Mouse (Mus musculus) brown adipose tissue, adult 24 weeks (tissue): Measurements from ENCODE around the gene Apobec3. TPM values are rescaled to one million over a fixed set of nuclear protein-coding genes. Genes with fewer than 3 reads are reported as not detected.
"Not testable (repeated sequence)": the region's sequence is repeated elsewhere in the genome, so short reads cannot be mapped to it uniquely, and the experiment has no call there.

Experiments
- H3K27ac ChIP-seq: fragments of 200-500 bp; replicated peaks from 2 replicates; pipeline ENCODE4 v1.5.1; 2012; ENCODE audit warnings: low read depth, mild to moderate bottlenecking, low read length
- H3K4me1 ChIP-seq: fragments of 200-500 bp; 2 replicates; pipeline ENCODE4 v1.6.1; 2012; ENCODE audit warnings: low read length, mixed read lengths; ENCODE audit not compliant: control insufficient read depth, insufficient read depth, insufficient read length
- H3K4me3 ChIP-seq: fragments of 200-500 bp; 2 replicates; pipeline ENCODE4 v1.5.1; 2012; ENCODE audit warnings: low read depth, mild to moderate bottlenecking, low read length, moderate library complexity; ENCODE audit not compliant: insufficient read depth
- polyA plus RNA-seq: library from polyadenylated mRNA; stranded (reverse); fragments of >200 nt; gene quantifications from 2 replicates; pipeline ENCODE4 v1.2.4, GENCODE M21; 2012; ENCODE audit not compliant: missing spikeins, insufficient read depth, insufficient read length

The Apobec3 gene
- polyA plus RNA-seq, 1 experiment: 5.3 TPM

DNA sequence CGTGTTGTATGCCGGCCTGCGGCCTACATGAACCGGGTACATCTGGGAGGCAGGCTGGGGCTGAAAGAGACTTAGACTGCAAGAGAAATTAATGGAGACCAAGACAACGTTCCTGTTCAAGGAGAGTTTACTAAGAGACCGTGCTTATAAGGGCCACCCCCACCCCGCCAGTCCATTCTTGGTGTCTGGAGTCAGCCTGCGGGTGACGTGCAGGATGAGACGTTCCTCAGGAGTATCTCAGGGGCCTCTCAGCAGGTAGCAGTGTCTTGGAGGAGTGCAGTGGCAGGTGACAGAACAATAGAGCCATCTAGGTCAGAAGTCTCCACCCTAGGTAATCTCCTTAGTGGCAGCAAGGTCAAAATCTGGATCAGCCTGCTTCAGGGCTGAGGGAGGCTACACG lies 13.2 kb downstream of the Apobec3 start:
- not testable (repeated sequence) for H3K4me3 ChIP-seq, H3K27ac ChIP-seq, H3K4me1 ChIP-seq

GRCm38 (mm10) chr15:79905211-79905610 lies 13.8 kb downstream of the Apobec3 start:
- Histone ChIP-seq H3K4me3 (no peak overlapping the region), H3K4me1 (no peaks in the 10 kb centered on the region), H3K27ac (no peak overlapping the region)

- H3K27ac ChIP-seq: no peak overlapping the region
- H3K4me1 ChIP-seq: no peaks in the 10 kb centered on the region
- H3K4me3 ChIP-seq: no peak overlapping the region
Measured at GRCm38 (mm10) chr15:79906855-79907254, 15.4 kb downstream of the Apobec3 start.

DNA sequence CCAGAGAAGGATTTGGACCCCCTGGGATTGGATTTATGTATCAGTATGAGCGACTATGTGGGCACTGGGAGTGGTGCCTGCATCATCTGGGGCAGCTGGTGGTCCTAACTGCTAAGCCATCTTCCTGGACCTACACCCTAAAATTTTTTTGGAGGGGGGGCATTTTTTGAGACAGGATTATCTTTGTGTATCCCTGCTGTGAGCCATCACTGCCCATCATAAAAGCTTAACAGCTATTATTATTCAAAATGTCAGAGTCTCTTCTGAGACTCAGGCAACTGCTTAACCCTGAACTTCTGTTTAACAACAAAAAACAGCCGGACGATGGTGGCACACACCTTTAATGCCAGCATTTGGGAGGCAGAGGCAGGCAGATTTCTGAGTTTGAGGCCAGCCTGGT lies 17.5 kb downstream of the Apobec3 start:
- H3K4me3 ChIP-seq, H3K4me1 ChIP-seq, H3K27ac ChIP-seq: not testable (repeated sequence)

DNA sequence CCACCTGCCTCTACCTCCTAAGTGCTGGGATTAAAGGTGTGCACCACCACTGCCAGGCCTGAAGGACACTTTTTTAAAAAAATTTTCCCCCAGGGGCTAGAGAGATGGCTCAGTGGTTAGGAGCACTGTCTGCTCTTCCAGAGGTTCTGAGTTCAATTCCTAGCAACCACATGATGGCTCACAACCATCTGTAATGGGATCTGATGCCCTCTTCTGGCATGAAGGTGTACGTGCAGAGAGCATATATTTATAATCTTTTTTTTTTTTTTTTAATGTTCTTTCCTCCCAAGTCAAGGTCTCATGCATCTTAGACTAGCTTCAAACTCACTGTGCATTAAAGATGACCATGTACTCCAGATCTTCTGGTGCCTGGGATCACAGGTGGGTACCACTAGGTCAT lies 19.4 kb downstream of the Apobec3 start:
- H3K27ac ChIP-seq, H3K4me1 ChIP-seq, H3K4me3 ChIP-seq: not testable (repeated sequence)

DNA sequence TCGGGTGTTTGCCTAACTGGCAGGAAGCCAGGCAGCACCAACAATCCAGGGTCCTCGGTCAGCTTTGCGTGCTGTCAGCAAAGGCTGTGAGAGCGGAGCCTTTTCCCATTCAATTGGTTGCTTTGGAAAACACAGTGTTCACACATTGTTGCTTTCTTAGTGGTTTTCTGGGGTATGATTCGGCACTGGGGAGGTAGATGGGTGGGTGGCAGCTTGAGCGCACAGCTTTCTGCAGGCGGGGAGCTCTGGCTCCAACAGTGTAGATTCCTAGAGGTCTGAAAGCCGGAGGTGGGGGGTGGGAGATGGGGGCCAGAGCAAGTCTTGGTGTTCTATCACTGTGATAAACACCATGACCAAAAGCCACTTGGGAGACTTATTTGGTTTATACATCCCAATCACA lies 19.9 kb downstream of the Apobec3 start:
- no peaks in the 10 kb centered on the region for H3K4me1 ChIP-seq
- no peak overlapping the region for H3K27ac ChIP-seq
- no peak overlapping the region for H3K4me3 ChIP-seq

DNA sequence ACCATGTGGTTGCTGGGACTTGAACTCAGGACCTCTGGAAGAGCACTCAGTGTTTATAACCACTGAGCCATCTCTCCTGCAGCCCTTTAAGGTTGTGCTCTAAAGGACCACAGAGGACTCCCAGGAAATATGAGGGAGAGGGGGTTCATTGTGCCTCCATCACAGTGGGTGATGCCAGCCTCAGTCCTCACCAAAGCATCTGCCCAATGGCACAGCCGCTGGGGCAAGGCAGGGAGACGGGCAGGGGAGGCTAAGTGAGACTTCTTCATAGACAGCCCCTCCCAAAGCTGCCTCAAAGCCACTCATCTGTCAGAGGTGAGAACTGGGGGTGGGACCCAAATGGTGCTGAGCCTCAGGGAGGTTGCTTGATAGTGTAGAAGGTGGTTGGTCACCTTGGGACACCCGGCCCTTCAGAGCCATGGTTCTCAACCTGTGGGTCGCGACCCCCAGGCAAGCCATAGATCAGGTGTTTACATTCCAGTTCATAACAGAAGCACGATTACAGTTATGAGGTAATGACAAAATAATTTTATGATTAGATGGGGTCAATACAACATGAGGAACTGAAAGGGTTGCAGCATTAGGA lies 22.4 kb downstream of the Apobec3 start:
- Histone ChIP-seq H3K4me3 (no peak overlapping the region), H3K27ac (no peak overlapping the region)

GRCm38 (mm10) chr15:79914357-79914756 lies 22.9 kb downstream of the Apobec3 start:
- Histone ChIP-seq H3K27ac (no peak overlapping the region), H3K4me1 (no peaks in the 10 kb centered on the region), H3K4me3 (no peak overlapping the region)

More for the DNA sequence above, 22.4 kb downstream of the Apobec3 start:
- no peaks in the 10 kb centered on the region for H3K4me1 ChIP-seq

GRCm38 (mm10) chr15:79916150-79916549 lies 24.7 kb downstream of the Apobec3 start:
- Histone ChIP-seq H3K27ac (no peak overlapping the region), H3K4me1 (no peaks in the 10 kb centered on the region), H3K4me3 (no peak overlapping the region)

- no peak overlapping the region for H3K27ac ChIP-seq
- no peaks in the 10 kb centered on the region for H3K4me1 ChIP-seq
- no peak overlapping the region for H3K4me3 ChIP-seq
Measured at GRCm38 (mm10) chr15:79917111-79917720, 25.8 kb downstream of the Apobec3 start.

DNA sequence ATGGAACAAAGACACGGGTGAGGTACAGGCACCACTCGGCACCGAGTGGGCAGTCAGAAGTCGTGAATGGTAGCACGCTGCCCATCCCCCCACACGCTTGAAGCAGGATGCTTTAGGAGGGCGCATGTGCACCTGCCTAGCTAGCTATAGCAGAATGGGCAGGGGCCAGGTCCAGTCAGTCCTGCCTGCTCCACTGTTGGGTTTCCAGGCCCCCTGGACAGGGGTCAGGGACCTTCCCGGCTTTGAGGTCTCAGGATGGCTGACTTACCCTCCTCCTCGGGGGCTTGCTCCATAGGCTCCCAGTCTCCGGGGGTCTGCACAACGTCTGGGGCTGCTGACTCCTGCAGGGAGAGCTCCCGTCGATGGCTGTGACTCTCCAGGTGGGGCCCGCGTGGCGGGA lies 27.0 kb downstream of the Apobec3 start:
- no peak overlapping the region for H3K27ac ChIP-seq
- no peaks in the 10 kb centered on the region for H3K4me1 ChIP-seq
- no peak overlapping the region for H3K4me3 ChIP-seq

GRCm38 (mm10) chr15:79919787-79920186 lies 28.3 kb downstream of the Apobec3 start:
- H3K27ac ChIP-seq: no peak overlapping the region
- no peaks in the 10 kb centered on the region for H3K4me1 ChIP-seq
- H3K4me3 ChIP-seq: no peak overlapping the region

DNA sequence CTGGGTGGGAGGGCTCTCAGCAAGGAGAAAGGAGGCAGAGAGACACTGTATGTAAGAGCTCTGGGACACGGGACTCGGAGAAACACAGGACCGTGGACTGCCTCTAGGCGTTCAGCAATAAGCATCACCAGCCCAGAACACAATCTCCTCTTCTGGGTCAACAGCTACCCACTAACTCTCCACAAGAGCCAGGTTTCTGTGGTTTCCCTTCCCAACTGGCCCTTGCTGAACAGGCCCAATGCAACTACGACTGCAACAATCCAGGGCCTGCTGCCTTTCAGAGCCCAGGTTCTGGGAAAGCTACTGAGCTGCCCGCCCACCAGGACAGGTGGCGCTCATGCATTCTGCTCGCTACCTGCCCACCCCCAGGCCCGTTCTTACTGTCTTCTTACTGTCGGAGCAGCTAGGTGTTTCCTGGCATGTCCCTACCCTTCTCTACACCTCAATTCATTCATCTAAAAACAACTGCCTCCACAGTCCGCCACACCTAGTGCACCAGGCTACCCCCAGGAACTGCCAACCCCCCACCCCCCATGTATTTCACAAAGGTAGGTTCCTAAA lies 35.5 kb downstream of the Apobec3 start:
- Histone ChIP-seq H3K27ac (no peak overlapping the region), H3K4me1 (peaks cover 6% of the 10 kb centered on the region; the same call in 1 of the 2 replicates), H3K4me3 (peak overlapping the region; percentile 78; the same call in 1 of the 2 replicates)

DNA sequence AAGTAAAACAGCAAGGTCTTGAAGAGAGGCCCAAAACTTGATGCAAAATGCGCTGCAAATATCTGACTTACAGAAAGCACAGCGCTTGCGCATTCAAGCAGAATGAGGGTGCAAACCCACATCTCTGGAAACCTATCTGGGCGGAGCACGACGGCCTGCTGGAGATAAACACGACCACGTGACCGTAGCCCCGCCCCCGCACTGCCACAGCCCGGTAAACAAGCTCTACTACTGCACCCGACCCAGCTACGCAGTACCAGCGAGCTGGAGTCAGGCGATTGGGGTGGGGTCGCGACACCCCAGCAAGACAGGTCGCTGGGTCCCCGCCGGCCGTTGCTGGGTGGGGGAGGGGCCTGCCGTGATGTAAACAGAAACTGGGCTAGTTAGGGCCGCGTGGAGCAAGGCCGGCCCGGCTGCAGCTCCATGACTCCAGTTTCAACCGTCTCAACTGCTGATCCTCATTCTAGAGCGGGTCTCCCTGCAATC lies 36.2 kb downstream of the Apobec3 start:
- Histone ChIP-seq H3K4me3 (peak overlapping the region; percentile 78), H3K4me1 (peaks cover 8% of the 10 kb centered on the region; the same call in 1 of the 2 replicates), H3K27ac (peak overlapping the region; percentile 61)

DNA sequence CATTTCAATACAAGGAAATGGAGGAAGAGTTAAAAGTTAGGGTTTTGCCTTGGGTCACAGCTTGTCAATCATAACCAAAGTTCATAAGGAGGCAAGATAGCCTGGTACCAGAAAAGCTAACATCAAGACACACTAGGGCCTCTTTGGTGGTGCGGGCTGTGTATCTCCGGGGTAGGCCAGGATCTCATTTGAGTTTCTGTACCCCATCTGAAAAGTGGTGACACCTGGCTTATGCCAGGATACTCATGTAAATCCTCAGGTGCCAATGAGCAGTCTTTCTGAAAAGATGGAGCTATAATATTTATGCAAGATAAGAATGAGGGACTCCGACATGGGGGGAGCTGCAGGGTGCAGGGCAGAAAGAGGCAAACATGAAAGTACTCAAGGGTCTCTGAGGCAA lies 36.9 kb downstream of the Apobec3 start:
- Histone ChIP-seq H3K4me3 (peak overlapping the region; percentile 78), H3K4me1 (peaks cover 9% of the 10 kb centered on the region; the same call in 1 of the 2 replicates), H3K27ac (peak overlapping the region; percentile 61)

- H3K27ac ChIP-seq: no peak overlapping the region
- no peak overlapping the region; the same call in 1 of the 2 replicates for H3K4me3 ChIP-seq
- peaks cover 11% of the 10 kb centered on the region; the same call in 1 of the 2 replicates for H3K4me1 ChIP-seq
Measured at GRCm38 (mm10) chr15:79928736-79929135, 37.3 kb downstream of the Apobec3 start.
